10 mouse cellular contexts compared by ENCODE assay signal in the genomic region with DNA sequence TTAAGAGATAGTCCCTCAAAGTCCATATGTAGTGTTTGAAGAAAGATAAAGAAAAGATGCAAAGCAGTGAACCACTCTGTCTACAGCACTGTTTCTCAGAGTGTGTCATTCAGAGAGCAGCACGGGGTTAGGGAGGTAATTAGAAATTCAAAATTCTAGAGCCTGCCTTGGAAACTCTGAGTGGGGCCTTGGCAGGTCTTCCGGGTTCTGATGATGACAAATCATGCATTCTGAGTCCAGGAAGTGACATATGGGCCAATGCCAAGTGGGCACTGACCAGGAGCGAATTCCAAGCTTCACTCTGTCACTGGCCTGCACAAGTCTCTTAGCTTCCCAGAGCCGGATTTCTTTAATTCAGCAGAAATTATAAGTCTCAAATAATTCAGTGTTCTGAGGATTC. TPM values are rescaled to one million over a fixed set of nuclear protein-coding genes. Genes with fewer than 3 reads are reported as not detected.
A peak's percentile ranks its signal among the peaks of the same experiment; 100 is the strongest.
DNase-seq lines count a peak whose midpoint lies in the region; ATAC-seq lines count a peak whose summit lies in the region.
"Had no signal": no experiment of that assay in that cellular context is flagged by ENCODE, and none has a peak within 500 bp of the region (broad histone marks: within the 10 kb centered on the region; RNA-seq: fewer than 3 reads in every experiment).

No protein-coding gene starts in this region.

- no peak for DNase-seq in liver, embryonic 13.5 days
- no peak for DNase-seq in liver, embryonic 11.5 days (ENCODE audit: low spot score)
- DNase-seq in adrenal gland, postnatal 14 days, result peak; percentile 88
- DNase-seq in cerebellum, postnatal 25 days, result peak; percentile 78 to 89
- peak; percentile 65 for DNase-seq in lung, postnatal 25 days (ENCODE audit: low spot score)
- no peak for DNase-seq in frontal cortex, postnatal 10 days (ENCODE audit: low spot score in 2 of 2)
- no peak for DNase-seq in limb, embryonic 10.5 days (ENCODE audit: low spot score)
- DNase-seq: right cerebral cortex, postnatal 4 days had no signal

- no peak overlapping the region for H3K4me3 ChIP-seq in liver, embryonic 13.5 days (replicated peaks)
- no peak overlapping the region for H3K4me3 ChIP-seq in liver, embryonic 11.5 days (ENCODE audit: low read depth, low read length)
- H3K4me3 ChIP-seq in limb, embryonic 10.5 days, result no peak overlapping the region

- peaks cover 45% of the 10 kb centered on the region for H3K4me1 ChIP-seq in liver, embryonic 13.5 days (replicated peaks)
- peaks cover 2% of the 10 kb centered on the region for H3K4me1 ChIP-seq in liver, embryonic 11.5 days (replicated peaks; ENCODE audit: control insufficient read depth, insufficient read depth, low read length)
- peaks cover 5% of the 10 kb centered on the region for H3K4me1 ChIP-seq in limb, embryonic 10.5 days

- H3K4me2 ChIP-seq in liver, embryonic 13.5 days, result no peak overlapping the region
- no peak overlapping the region for H3K4me2 ChIP-seq in liver, embryonic 11.5 days

- 64% methylated on average over 4 of the region's 4 CpGs for WGBS in liver, embryonic 13.5 days (ENCODE audit: insufficient replicate concordance)
- WGBS in liver, embryonic 11.5 days, result 74% methylated on average over 4 of the region's 4 CpGs
- 86% methylated on average over 4 of the region's 4 CpGs for WGBS in limb, embryonic 10.5 days

- H3K36me3 ChIP-seq in liver, embryonic 13.5 days, result 0 out of 2 replicates have a peak, but pooled peaks cover 3% of the 10 kb centered on the region
- no peaks in the 10 kb centered on the region for H3K36me3 ChIP-seq in liver, embryonic 11.5 days (ENCODE audit: control insufficient read depth, insufficient read depth, low read length)
- H3K36me3 ChIP-seq in limb, embryonic 10.5 days, result no peaks in the 10 kb centered on the region

- no peaks in the 10 kb centered on the region for H3K9me3 ChIP-seq in liver, embryonic 13.5 days (replicated peaks)
- H3K9me3 ChIP-seq in liver, embryonic 11.5 days (ENCODE audit: control insufficient read depth, low read length), result no peaks in the 10 kb centered on the region
- no peaks in the 10 kb centered on the region for H3K9me3 ChIP-seq in limb, embryonic 10.5 days (replicated peaks)

- H3K27me3 ChIP-seq in liver, embryonic 13.5 days, result no peaks in the 10 kb centered on the region
- H3K27me3 ChIP-seq in liver, embryonic 11.5 days (replicated peaks; ENCODE audit: control insufficient read depth, insufficient read depth, low read length), result no peaks in the 10 kb centered on the region
- H3K27me3 ChIP-seq in limb, embryonic 10.5 days (ENCODE audit: low read depth, poor library complexity, severe bottlenecking), result no peaks in the 10 kb centered on the region

- H3K9ac ChIP-seq in liver, embryonic 13.5 days, result no peak overlapping the region
- H3K9ac ChIP-seq in liver, embryonic 11.5 days (ENCODE audit: low read depth, low read length), result no peak overlapping the region

- peak overlapping the region; percentile 30; the same call in 1 of the 2 replicates for H3K27ac ChIP-seq in liver, embryonic 13.5 days
- H3K27ac ChIP-seq in liver, embryonic 11.5 days (ENCODE audit: low read depth, low read length), result no peak overlapping the region
- H3K27ac ChIP-seq in limb, embryonic 10.5 days, result no peak overlapping the region

- ATAC-seq in liver, embryonic 13.5 days (ENCODE audit: low read depth), result no peak
- no peak for ATAC-seq in liver, embryonic 11.5 days (replicated peaks; ENCODE audit: low FRiP score)
- ATAC-seq in frontal cortex, adult (ENCODE audit: low TSS enrichment), result no peak
- ATAC-seq: inflammation-experienced regulatory T-cells, adult 6 months had no signal

RNA-seq across cellular contexts. Expression of gene Tom1l2, which starts 6.2 kb away (rescaled TPM):
- 4.6 and 5.1 TPM in 2 replicates for polyA plus RNA-seq in liver, embryonic 13.5 days (2015; fragmentation: Nextera tagmentation; extraction: Ambion mirVana)
- polyA plus RNA-seq in liver, embryonic 11.5 days (2014; fragmentation: Nextera tagmentation; extraction: Ambion mirVana), result 12.6 and 12.8 TPM in 2 replicates
- 55.9 and 65.0 TPM in 2 replicates for total RNA-seq in adrenal gland, postnatal 14 days (2021)
- 12.6 and 18.9 TPM in 2 replicates for polyA plus RNA-seq in limb, embryonic 10.5 days (2016; fragmentation: Nextera tagmentation; extraction: Ambion mirVana)

RNA-seq across cellular contexts. Expression of gene Drc3, which starts 6.6 kb away (rescaled TPM):
- 0.33 and 0.56 TPM in 2 replicates for polyA plus RNA-seq in liver, embryonic 13.5 days (2015; fragmentation: Nextera tagmentation; extraction: Ambion mirVana)
- polyA plus RNA-seq in liver, embryonic 11.5 days (2014; fragmentation: Nextera tagmentation; extraction: Ambion mirVana), result 1.3 and 1.6 TPM in 2 replicates
- 1.6 TPM in 2 replicates for total RNA-seq in adrenal gland, postnatal 14 days (2021)
- polyA plus RNA-seq in limb, embryonic 10.5 days (2016; fragmentation: Nextera tagmentation; extraction: Ambion mirVana), result 1.0 and 1.1 TPM in 2 replicates

Comparison
In these comparisons a context has a peak if more than half of its experiments do, and no peak if none do; other contexts are left out.
1. DNase-seq: peak in adrenal gland, postnatal 14 days (single experiment), cerebellum, postnatal 25 days (2 of 2) and lung, postnatal 25 days (single experiment); none in liver, embryonic 13.5 days (single experiment), liver, embryonic 11.5 days (single experiment), frontal cortex, postnatal 10 days (0 of 2) and limb, embryonic 10.5 days (single experiment).